Mouse (Mus musculus) erythroblast, adult 5-6 weeks (primary cell): ENCODE measurements around the gene Tspan18. TPM values are rescaled to one million over a fixed set of nuclear protein-coding genes. Genes with fewer than 3 reads are reported as not detected.

Experiments used
- ATAC-seq: replicated peaks from 2 replicates; pipeline ENCODE4 v1.8.0; 2016; ENCODE audit warnings: moderate number of reproducible peaks, mild to moderate bottlenecking, moderate TSS enrichment, inconsistent platforms; ENCODE audit not compliant: poor library complexity, low FRiP score, severe bottlenecking
- total RNA-seq, 2 experiments: library from RNA; stranded (forward) in 1 of 2; stranded (reverse) in 1 of 2; fragments of 150-400 nt in 1 of 2; fragments of 200-764, 138-1000 nt in 1 of 2; gene quantifications; 2 replicates each; pipeline versions ENCODE4 v1.2.3 to v1.2.4; 2015 to 2017; ENCODE audit warnings: low replicate concordance in 2 of 2

The Tspan18 gene
- total RNA-seq, 2 experiments from 2014 or later: not detected

GRCm38 (mm10) chr2:93303260-93303584 is 31.1 kb downstream of the Tspan18 start:
- ATAC-seq: no peak

GRCm38 (mm10) chr2:93297656-93298055 is 36.6 kb downstream of the Tspan18 start:
- ATAC-seq: no peak

GRCm38 (mm10) chr2:93291186-93291926 is 42.9 kb downstream of the Tspan18 start:
- ATAC-seq: no peak

- no peak for ATAC-seq
Measured at GRCm38 (mm10) chr2:93290345-93291118, 43.8 kb downstream of the Tspan18 start.

GRCm38 (mm10) chr2:93289161-93289560 is 45.1 kb downstream of the Tspan18 start:
- ATAC-seq: no peak

- no peak for ATAC-seq
Measured at GRCm38 (mm10) chr2:93287348-93287747, 47.0 kb downstream of the Tspan18 start.

- ATAC-seq: no peak
Measured at GRCm38 (mm10) chr2:93286742-93287141, 47.6 kb downstream of the Tspan18 start.

GRCm38 (mm10) chr2:93286321-93286720 is 48.0 kb downstream of the Tspan18 start:
- ATAC-seq: no peak

GRCm38 (mm10) chr2:93285842-93286241 is 48.5 kb downstream of the Tspan18 start:
- no peak for ATAC-seq

- no peak for ATAC-seq
Measured at GRCm38 (mm10) chr2:93284625-93285024, 49.7 kb downstream of the Tspan18 start.

- no peak for ATAC-seq
Measured at GRCm38 (mm10) chr2:93283481-93284293, 50.6 kb downstream of the Tspan18 start.

GRCm38 (mm10) chr2:93282636-93283035 is 51.7 kb downstream of the Tspan18 start:
- no peak for ATAC-seq

GRCm38 (mm10) chr2:93281466-93281865 is 52.8 kb downstream of the Tspan18 start:
- no peak for ATAC-seq

- ATAC-seq: no peak
Measured at GRCm38 (mm10) chr2:93280117-93280620, 54.1 kb downstream of the Tspan18 start.

GRCm38 (mm10) chr2:93278181-93278975 is 55.9 kb downstream of the Tspan18 start:
- ATAC-seq: no peak

GRCm38 (mm10) chr2:93277486-93277885 is 56.8 kb downstream of the Tspan18 start:
- no peak for ATAC-seq

- ATAC-seq: no peak
Measured at GRCm38 (mm10) chr2:93276026-93276425, 58.3 kb downstream of the Tspan18 start.

- no peak for ATAC-seq
Measured at GRCm38 (mm10) chr2:93273916-93274315, 60.4 kb downstream of the Tspan18 start.

GRCm38 (mm10) chr2:93270083-93270482 is 64.2 kb downstream of the Tspan18 start:
- ATAC-seq: no peak

- ATAC-seq: no peak
Measured at GRCm38 (mm10) chr2:93269611-93270010, 64.7 kb downstream of the Tspan18 start.
